Mouse (Mus musculus) forebrain, embryonic 16.5 days (tissue): Measurements from ENCODE around the gene Rpl3l. TPM values are rescaled to one million over a fixed set of nuclear protein-coding genes. Genes with fewer than 3 reads are reported as not detected.
A peak's percentile ranks its signal among the peaks of the same experiment; 100 is the strongest.

Experiments
- ATAC-seq: fragments of 200-750 bp; cut with Nextera tagmentation; 2 replicates; pipeline ENCODE4 v1.8.0; 2017; ENCODE audit warnings: mild to moderate bottlenecking, moderate library complexity
- H3K27ac ChIP-seq: fragments of 300-500 bp; sonication (generic); 2 replicates; pipeline ENCODE4 v1.5.1; 2014; ENCODE audit warnings: low read length, control low read depth
- H3K27me3 ChIP-seq: fragments of 300-500 bp; sonication (generic); replicated peaks from 2 replicates; pipeline ENCODE4 v1.6.1; 2014; ENCODE audit warnings: low read length; ENCODE audit not compliant: control insufficient read depth, insufficient read depth
- H3K36me3 ChIP-seq: fragments of 300-500 bp; sonication (generic); 2 replicates; pipeline ENCODE4 v1.6.1; 2014; ENCODE audit not compliant: control insufficient read depth, insufficient read depth
- H3K4me1 ChIP-seq: fragments of 300-500 bp; sonication (generic); replicated peaks from 2 replicates; pipeline ENCODE4 v1.6.1; 2014; ENCODE audit warnings: low read length; ENCODE audit not compliant: control insufficient read depth, insufficient read depth
- H3K4me2 ChIP-seq: fragments of 300-500 bp; sonication (generic); 2 replicates; pipeline ENCODE4 v1.6.1; 2014; ENCODE audit warnings: mild to moderate bottlenecking, low read length, control low read depth
- H3K4me3 ChIP-seq: fragments of 300-500 bp; sonication (generic); replicated peaks from 2 replicates; pipeline ENCODE4 v1.5.1; 2014; ENCODE audit warnings: mild to moderate bottlenecking, low read length, control low read depth
- H3K9ac ChIP-seq: fragments of 300-500 bp; sonication (generic); replicated peaks from 2 replicates; pipeline ENCODE4 v1.6.1; 2014; ENCODE audit warnings: low read depth, low read length, control low read depth
- H3K9me3 ChIP-seq: fragments of 300-500 bp; sonication (generic); 2 replicates; pipeline ENCODE4 v1.6.1; 2016; ENCODE audit warnings: low read length; ENCODE audit not compliant: control insufficient read depth
- WGBS: fragments of 180-500 bp; shearing (Covaris S2); extraction: QIAGEN DNeasy Blood & Tissue Kit; methylation state at CpG from one replicate; pipeline ENCODE4 v1.1.7; 2014; 5-methylcytosine and 5-hydroxymethylcytosine counted together
- polyA plus RNA-seq: library from polyadenylated mRNA; unstranded; fragments of >200 nt; fragmentation: Nextera tagmentation; extraction: Ambion mirVana; gene quantifications from 2 replicates; pipeline ENCODE4 v1.2.1, GENCODE M21; 2015

Gene Rpl3l
- polyA plus RNA-seq, 1 experiment from 2014 or later = not detected

DNA sequence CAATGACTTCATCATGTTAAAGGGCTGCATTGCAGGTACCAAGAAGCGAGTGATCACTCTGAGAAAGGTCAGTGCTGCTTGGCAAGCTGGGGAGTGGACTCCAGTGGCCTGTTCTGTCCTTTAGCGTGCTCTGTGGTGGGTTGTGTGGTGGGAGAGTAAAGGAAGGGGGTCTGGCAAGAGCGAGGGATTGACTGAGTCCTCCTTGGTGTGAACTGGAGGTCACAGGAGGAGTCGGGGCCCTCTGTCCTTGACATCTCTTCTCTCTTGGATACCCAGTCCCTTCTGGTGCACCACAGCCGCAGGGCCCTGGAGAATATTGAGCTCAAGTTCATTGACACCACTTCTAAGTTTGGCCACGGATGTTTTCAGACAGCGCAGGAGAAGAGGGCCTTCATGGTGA lies 7.8 kb downstream of the Rpl3l start:
- peaks cover 10% of the 10 kb centered on the region for H3K4me1 ChIP-seq
- no peaks in the 10 kb centered on the region for H3K9me3 ChIP-seq
- no peak overlapping the region for H3K9ac ChIP-seq
- no peak overlapping the region for H3K4me3 ChIP-seq
- no peak overlapping the region for H3K4me2 ChIP-seq
- ATAC-seq = no peak
- no peaks in the 10 kb centered on the region for H3K36me3 ChIP-seq
- WGBS = 91% methylated on average over 7 of the region's 7 CpGs
- H3K27me3 ChIP-seq = no peaks in the 10 kb centered on the region
- no peak overlapping the region for H3K27ac ChIP-seq

DNA sequence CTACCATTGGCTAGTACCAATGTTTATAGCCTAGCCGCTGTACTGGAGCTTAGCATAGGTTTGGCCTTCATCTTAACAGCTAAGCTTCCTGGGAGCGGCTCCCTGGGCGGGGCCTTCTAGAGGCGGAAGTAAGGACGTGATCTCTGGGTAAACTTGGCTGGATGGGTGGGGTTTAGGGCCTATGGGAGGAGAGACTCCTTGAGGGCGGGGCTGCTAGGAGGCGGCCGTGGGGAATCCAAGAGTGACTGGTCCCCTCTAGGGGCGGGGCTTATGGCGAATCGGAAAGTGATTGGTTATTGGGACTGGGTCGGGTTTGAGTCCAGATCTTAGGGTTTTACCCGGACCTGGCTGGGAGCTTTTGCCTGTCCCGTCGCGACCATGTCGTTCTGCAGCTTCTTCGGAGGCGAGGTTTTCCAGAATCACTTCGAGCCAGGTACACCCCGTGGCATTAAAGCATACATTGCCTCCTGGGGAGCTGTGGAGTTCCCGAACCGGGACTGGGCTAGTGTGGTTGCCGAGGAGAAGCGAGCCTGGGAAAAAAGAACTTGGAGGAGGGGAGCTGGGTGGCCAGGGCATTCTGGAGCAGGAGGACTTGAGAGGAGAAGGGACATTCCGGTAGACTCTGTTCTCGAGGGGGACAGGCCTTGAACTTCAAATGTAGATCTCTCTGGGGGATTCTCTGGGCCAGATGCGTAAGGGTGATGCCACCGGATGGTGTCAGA lies 8.9 kb downstream of the Rpl3l start, which contains the start of gene Msrb1:
Msrb1 (plus strand) TSS at position 313 of the 722 bp plus-strand sequence.
- Histone ChIP-seq H3K9ac (peak within 1 kb of the TSS; percentile 65), H3K27ac (peak within 1 kb of the TSS; percentile 31; the same call in 1 of the 2 replicates), H3K4me2 (peak within 1 kb of the TSS; percentile 91), H3K4me3 (peak within 1 kb of the TSS; percentile 66), H3K9me3 (no peaks in the 10 kb centered on the region), H3K36me3 (no peaks in the 10 kb centered on the region), H3K4me1 (peaks cover 10% of the 10 kb centered on the region), H3K27me3 (no peaks in the 10 kb centered on the region)
- WGBS = 3% methylated on average over 29 of the region's 29 CpGs
- peak; percentile 98 for ATAC-seq

DNA sequence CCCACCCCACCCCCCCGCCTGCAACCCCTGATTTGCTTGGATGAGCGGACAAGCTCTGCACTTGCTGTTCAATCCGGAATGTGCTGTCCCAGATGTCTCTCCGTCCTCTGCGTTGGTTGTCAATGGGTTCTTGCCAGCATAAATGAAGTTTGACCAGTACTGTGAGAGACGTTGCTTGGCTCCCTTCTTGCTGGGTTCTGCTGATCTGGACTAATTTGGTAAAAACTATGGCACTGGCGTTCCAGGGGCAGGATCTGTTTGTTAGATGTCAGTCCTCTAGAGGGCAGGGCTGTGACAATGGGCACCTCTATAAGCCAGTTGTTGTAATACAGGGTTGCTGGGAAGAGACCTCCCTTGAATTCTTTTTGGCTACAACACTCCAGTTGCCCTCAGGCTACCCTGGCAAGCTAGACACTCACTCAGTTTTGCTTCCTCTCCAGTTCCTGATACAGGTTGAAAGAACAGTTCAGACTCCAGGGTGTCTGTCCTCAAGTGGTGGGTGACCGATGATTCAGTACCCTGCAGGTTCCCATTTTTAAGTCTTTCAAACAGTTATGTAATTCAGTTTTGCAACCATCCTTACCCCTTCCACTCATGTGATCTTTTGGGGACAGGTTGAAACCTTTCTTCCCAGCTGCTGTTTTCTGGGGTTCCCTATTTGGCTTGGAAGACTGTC lies 9.7 kb downstream of the Rpl3l start:
- H3K4me3 ChIP-seq = peak overlapping the region; percentile 66
- H3K9me3 ChIP-seq = no peaks in the 10 kb centered on the region
- 23% methylated on average over 8 of the region's 8 CpGs for WGBS
- peak overlapping the region; percentile 65 for H3K9ac ChIP-seq
- peaks cover 10% of the 10 kb centered on the region for H3K4me1 ChIP-seq
- no peak for ATAC-seq
- H3K27me3 ChIP-seq = no peaks in the 10 kb centered on the region
- no peaks in the 10 kb centered on the region for H3K36me3 ChIP-seq
- no peak overlapping the region for H3K27ac ChIP-seq
- H3K4me2 ChIP-seq = peak overlapping the region; percentile 91

DNA sequence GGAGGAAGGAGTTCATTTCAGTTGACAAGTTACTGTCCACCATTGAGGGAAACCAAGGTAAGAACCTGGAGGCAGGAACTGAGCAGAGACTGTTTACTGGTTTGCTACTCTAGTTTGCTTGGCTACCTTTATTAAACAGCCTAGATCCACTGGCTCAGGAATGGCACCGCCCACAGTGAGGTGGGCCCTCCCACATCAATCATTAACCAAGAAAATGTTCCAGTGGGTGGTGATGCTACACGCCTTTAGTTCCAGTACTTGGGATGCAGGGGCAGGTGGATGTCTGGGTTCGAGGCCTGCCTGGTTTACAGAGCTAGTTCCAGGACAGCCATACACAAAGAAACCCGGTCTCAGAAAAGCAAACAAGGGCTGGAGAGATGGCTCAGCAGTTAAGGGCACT lies 10.6 kb downstream of the Rpl3l start:
- Histone ChIP-seq H3K4me1 (peaks cover 10% of the 10 kb centered on the region), H3K4me3 (no peak overlapping the region), H3K9ac (no peak overlapping the region), H3K27me3 (no peaks in the 10 kb centered on the region), H3K27ac (no peak overlapping the region), H3K9me3 (no peaks in the 10 kb centered on the region), H3K36me3 (no peaks in the 10 kb centered on the region), H3K4me2 (no peak overlapping the region)
- WGBS = 82% methylated on average over 4 of the region's 4 CpGs
- no peak for ATAC-seq

DNA sequence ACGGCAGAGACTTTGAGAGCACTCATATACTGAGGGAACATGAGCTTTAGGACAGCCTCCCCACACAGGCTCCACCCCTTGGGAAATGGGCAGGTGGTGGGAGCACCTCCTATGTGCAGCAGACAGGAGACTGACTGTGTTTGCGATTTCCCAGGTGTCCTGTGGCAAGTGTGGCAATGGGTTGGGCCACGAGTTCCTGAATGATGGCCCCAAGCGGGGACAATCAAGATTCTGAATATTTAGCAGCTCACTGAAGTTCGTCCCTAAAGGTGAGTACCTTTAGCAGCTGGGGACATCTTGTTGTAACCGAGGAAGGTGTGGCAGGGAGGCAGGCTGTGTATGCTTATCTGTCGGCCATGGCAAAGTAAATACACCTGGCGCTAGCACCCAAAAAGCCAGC lies 12.3 kb downstream of the Rpl3l start:
- Histone ChIP-seq H3K4me2 (no peak overlapping the region), H3K4me1 (peaks cover 10% of the 10 kb centered on the region), H3K36me3 (no peaks in the 10 kb centered on the region), H3K27me3 (no peaks in the 10 kb centered on the region), H3K9me3 (no peaks in the 10 kb centered on the region), H3K4me3 (no peak overlapping the region), H3K9ac (no peak overlapping the region), H3K27ac (no peak overlapping the region)
- WGBS = 83% methylated on average over 8 of the region's 8 CpGs
- ATAC-seq = no peak

DNA sequence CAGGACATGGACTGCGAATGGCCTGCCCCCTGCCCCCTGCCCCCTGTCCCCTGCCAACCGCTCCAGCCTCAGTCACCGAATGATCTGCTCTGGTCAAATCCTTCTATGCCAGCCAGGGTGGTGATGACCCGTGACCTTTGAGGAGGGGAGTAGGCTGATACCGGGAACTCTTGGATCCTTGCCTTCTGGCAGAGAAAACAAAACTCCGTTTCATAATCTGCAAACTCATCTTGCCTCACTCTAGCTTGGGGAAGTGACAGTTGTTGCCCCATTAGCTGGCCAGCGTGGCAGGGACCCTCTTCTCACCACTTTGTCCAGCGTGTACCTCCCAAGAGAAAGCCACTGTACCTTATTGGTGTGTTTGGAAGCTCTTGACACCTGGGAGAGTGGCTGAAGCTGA lies 14.7 kb downstream of the Rpl3l start:
- 0 out of 2 replicates have a peak, but pooled peaks cover under 1% of the 10 kb centered on the region for H3K4me1 ChIP-seq
- H3K4me2 ChIP-seq = no peak overlapping the region
- no peaks in the 10 kb centered on the region for H3K27me3 ChIP-seq
- H3K9me3 ChIP-seq = no peaks in the 10 kb centered on the region
- H3K27ac ChIP-seq = no peak overlapping the region
- 87% methylated on average over 8 of the region's 8 CpGs for WGBS
- H3K4me3 ChIP-seq = no peak overlapping the region
- H3K36me3 ChIP-seq = no peaks in the 10 kb centered on the region
- no peak for ATAC-seq
- H3K9ac ChIP-seq = no peak overlapping the region

DNA sequence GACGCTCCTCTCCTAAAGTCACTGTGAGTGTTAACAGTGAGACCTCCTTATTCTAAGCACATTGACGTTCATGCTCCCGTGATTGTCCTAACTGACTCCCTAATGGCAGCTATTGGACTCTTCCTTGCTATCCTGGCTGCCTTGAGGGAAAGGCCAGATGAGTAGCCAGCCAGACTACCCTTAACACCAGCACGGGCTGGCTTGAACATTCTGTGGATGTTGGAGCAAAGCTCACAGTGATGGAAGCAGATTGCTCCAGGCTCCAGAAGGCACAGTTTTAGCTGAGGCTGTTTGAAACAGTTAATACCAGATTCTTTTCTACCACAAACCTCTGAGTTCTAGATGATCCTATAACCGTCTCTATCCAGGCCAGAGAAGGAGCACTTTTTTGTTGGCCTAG lies 16.3 kb downstream of the Rpl3l start:
- H3K4me1 ChIP-seq = no peaks in the 10 kb centered on the region
- no peak overlapping the region for H3K9ac ChIP-seq
- H3K4me2 ChIP-seq = no peak overlapping the region
- no peak overlapping the region for H3K4me3 ChIP-seq
- H3K27ac ChIP-seq = no peak overlapping the region
- WGBS = 81% methylated on average over 5 of the region's 5 CpGs
- H3K9me3 ChIP-seq = no peaks in the 10 kb centered on the region
- H3K27me3 ChIP-seq = no peaks in the 10 kb centered on the region; the same call in 1 of the 2 replicates
- ATAC-seq = no peak
- H3K36me3 ChIP-seq = no peaks in the 10 kb centered on the region

DNA sequence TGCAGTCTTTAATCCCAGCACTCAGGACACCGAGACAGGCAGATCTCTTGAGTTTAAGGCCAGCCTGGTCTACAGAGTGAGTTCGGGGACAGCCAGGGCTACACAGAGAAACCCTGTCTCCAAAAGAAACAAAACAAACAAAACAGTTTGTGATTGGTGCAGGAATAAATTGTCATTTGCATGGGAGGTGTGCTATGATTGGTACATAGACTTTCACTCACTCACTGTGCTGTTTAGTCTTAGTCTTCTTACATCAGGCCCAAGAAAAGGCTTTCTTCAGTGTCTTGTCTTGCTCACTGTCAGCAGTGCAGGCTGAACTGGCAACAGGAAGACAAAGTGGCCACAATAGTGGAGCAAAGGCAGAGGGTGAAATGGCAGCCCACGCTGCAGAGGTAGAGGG lies 16.8 kb downstream of the Rpl3l start:
- no peak overlapping the region for H3K9ac ChIP-seq
- H3K36me3 ChIP-seq = no peaks in the 10 kb centered on the region
- no peaks in the 10 kb centered on the region for H3K4me1 ChIP-seq
- H3K4me3 ChIP-seq = no peak overlapping the region
- H3K27ac ChIP-seq = no peak overlapping the region
- ATAC-seq = no peak
- H3K27me3 ChIP-seq = no peaks in the 10 kb centered on the region; the same call in 1 of the 2 replicates
- WGBS = 69% methylated on average over 3 of the region's 3 CpGs
- no peaks in the 10 kb centered on the region for H3K9me3 ChIP-seq
- no peak overlapping the region for H3K4me2 ChIP-seq

DNA sequence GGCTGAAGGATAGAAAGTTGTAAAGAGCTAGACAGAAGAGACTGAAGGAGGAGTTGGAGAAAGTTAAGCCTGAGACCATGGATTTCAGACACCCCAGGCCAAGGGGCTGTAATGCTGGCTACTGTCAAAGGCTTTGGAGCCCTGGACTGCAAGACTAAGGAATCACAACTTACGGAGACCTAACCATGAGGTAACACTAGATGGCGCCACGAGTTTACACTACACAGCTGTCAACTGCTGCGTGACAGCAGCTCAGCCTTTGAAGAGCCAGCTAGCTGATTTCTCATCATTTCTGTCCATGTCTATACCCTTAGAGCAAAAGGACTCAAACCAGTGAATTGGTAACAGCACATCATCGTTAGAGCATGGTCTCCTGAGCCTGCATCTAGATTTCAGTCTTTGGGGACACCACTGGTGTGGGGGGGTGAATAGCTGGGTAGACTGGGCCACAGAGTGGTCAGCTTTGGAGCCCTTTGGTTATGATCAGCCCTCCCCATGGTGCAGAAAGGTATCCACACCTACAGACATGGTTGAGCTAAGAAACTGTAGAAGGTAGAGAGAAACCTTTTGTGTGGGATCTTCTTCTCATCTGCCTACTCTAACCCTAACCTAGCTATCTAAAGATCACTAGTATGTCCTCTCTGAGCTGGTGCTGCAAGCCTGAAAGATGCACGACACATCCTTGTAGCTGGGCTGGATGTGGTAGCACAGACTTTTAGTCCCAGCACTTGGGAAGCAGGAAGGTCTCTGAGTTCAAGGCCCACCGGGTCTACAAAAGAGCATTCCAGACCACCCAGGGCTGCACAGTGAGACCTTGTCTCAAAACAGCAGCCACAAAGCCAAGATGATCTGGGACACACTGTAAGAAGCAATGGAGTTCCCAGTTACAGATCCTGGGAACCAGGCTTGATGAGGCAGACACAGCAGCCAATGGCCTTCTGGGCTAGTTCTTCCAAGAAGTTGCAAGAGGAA lies 18.2 kb downstream of the Rpl3l start:
- Histone ChIP-seq H3K4me3 (no peak overlapping the region), H3K4me2 (no peak overlapping the region), H3K27me3 (peaks cover 10% of the 10 kb centered on the region), H3K4me1 (no peaks in the 10 kb centered on the region), H3K27ac (no peak overlapping the region), H3K36me3 (no peaks in the 10 kb centered on the region), H3K9me3 (no peaks in the 10 kb centered on the region), H3K9ac (no peak overlapping the region)
- WGBS = 24% methylated on average over 7 of the region's 7 CpGs
- ATAC-seq = peak; percentile 86
